Mouse (Mus musculus) heart, postnatal 4 days (tissue): ENCODE measurements around the gene Adm2. TPM values are rescaled to one million over a fixed set of nuclear protein-coding genes. Genes with fewer than 3 reads are reported as not detected.

Source experiments
- DNase-seq: peaks from one replicate; pipeline ENCODE4 v3.0.0; 2021
- microRNA-seq, 2 experiments: library from miRNA; unstranded; fragments of <30 nt; microRNA quantifications; one replicate each; pipeline ENCODE4 v1.2.0; 2021 to 2022
- total RNA-seq, 2 experiments: library from RNA; stranded (reverse); gene quantifications; 2 replicates each; pipeline ENCODE4 v1.2.3; 2021

Gene Adm2
- total RNA-seq, 2 experiments from 2014 or later, result not detected

- peak; percentile 82 for DNase-seq
These were observed 33.9 kb downstream of the Adm2 start for GRCm38 (mm10) chr15:89356372-89356771.

- DNase-seq, result no peak
These were observed 36.3 kb downstream of the Adm2 start for GRCm38 (mm10) chr15:89358784-89359183.

- DNase-seq, result no peak
These were observed 40.5 kb downstream of the Adm2 start for GRCm38 (mm10) chr15:89363051-89363450.

GRCm38 (mm10) chr15:89365141-89365551 lies 42.6 kb downstream of the Adm2 start:
- no peak for DNase-seq

- DNase-seq, result no peak
These were observed 49.5 kb downstream of the Adm2 start for GRCm38 (mm10) chr15:89372068-89372467.

GRCm38 (mm10) chr15:89372536-89372935 lies 50.0 kb downstream of the Adm2 start:
- no peak for DNase-seq

- DNase-seq, result peak; percentile 88
These were observed 50.7 kb downstream of the Adm2 start for GRCm38 (mm10) chr15:89373027-89373761.

- DNase-seq, result peak; percentile 98
These were observed 51.3 kb downstream of the Adm2 start, which contains the start of gene Sco2 for GRCm38 (mm10) chr15:89373762-89374248. Gene Sco2 (minus strand): TSS chr15:89373846.

Small RNAs within 50 kb of the gene (microRNA-seq; reads per million reads assigned to microRNA genes)
- 1.4 to 1.6 reads per million in 2 experiments for gene Mir6959

Other genes starting within 250 kb of the Adm2 start
- 10 to 100 TPM; 45.1 to 47.6 TPM for gene Trabd, start 247.6 kb upstream of the Adm2 start, total RNA-seq
- gene Selenoo, start 233.6 kb upstream of the Adm2 start, total RNA-seq, result 10 to 100 TPM; 10.0 to 10.2 TPM
- gene Tubgcp6, start 199.6 kb upstream of the Adm2 start, total RNA-seq, result 10 to 100 TPM; 15.9 to 16.1 TPM
- gene Hdac10, start 194.0 kb upstream of the Adm2 start, total RNA-seq, result 1 to 10 TPM; 9.0 to 9.5 TPM
- 10 to 100 TPM; 28.8 to 28.9 TPM for gene Mapk12, start 182.0 kb upstream of the Adm2 start, total RNA-seq
- gene Mapk11, start 173.1 kb upstream of the Adm2 start, total RNA-seq, result 1 to 10 TPM; 4.1 to 5.4 TPM
- 100 to 1,000 TPM; 132 to 137 TPM for gene Plxnb2, start 141.9 kb upstream of the Adm2 start, total RNA-seq
- gene Dennd6b, start 126.2 kb upstream of the Adm2 start, total RNA-seq, result 10 to 100 TPM in 1 of 2 experiments, 1 to 10 TPM in 1; 8.7 to 10.3 TPM
- gene Ppp6r2, start 111.2 kb upstream of the Adm2 start, total RNA-seq, result 10 to 100 TPM; 51.4 to 54.7 TPM
- gene Sbf1, start 7.4 kb upstream of the Adm2 start, total RNA-seq, result 10 to 100 TPM; 78.6 to 83.4 TPM
- gene Miox, start 11.7 kb downstream of the Adm2 start, total RNA-seq, result not detected
- 10 to 100 TPM; 54.0 to 55.5 TPM for gene Lmf2, start 32.9 kb downstream of the Adm2 start, total RNA-seq
- 10 to 100 TPM; 91.0 to 99.7 TPM for gene Ncaph2, start 33.0 kb downstream of the Adm2 start, total RNA-seq
- gene Sco2, start 51.1 kb downstream of the Adm2 start, total RNA-seq, result 10 to 100 TPM; 13.6 to 14.1 TPM
- gene Tymp, start 54.3 kb downstream of the Adm2 start, total RNA-seq, result under 1 TPM; 0.31 to 0.72 TPM
- gene Odf3b, start 56.6 kb downstream of the Adm2 start, total RNA-seq, result under 1 TPM; 0.26 to 0.72 TPM
- not detected for gene Klhdc7b, start 62.2 kb downstream of the Adm2 start, total RNA-seq
- not detected for gene Syce3, start 87.8 kb downstream of the Adm2 start, total RNA-seq
- 100 to 1,000 TPM; 585 to 617 TPM for gene Cpt1b, start 103.1 kb downstream of the Adm2 start, total RNA-seq
- gene C730034F03Rik, start 106.9 kb downstream of the Adm2 start, total RNA-seq, result 1 to 10 TPM; 1.1 to 1.8 TPM
- 10 to 100 TPM in 1 of 2 experiments, 1 to 10 TPM in 1; 2.1 to 11.6 TPM for gene Gm44502, start 107.0 kb downstream of the Adm2 start, total RNA-seq
- gene Chkb, start 107.2 kb downstream of the Adm2 start, total RNA-seq, result 10 to 100 TPM; 68.2 to 94.0 TPM
- under 1 TPM; 0.10 to 0.34 TPM for gene Mapk8ip2, start 131.2 kb downstream of the Adm2 start, total RNA-seq
- 10 to 100 TPM; 12.0 to 14.6 TPM for gene Arsa, start 154.7 kb downstream of the Adm2 start, total RNA-seq
- gene Shank3, start 176.9 kb downstream of the Adm2 start, total RNA-seq, result 10 to 100 TPM; 70.0 to 73.7 TPM
- 1 to 10 TPM in 1 of 2 experiments, under 1 TPM in 1; 0.76 to 1.3 TPM for gene Acr, start 245.6 kb downstream of the Adm2 start, total RNA-seq